Mouse (Mus musculus) Patski (cell line): ENCODE data around the gene Vegfa. TPM values are rescaled to one million over a fixed set of nuclear protein-coding genes. Genes with fewer than 3 reads are reported as not detected.
"Not testable (repeated sequence)": the region's sequence is repeated elsewhere in the genome, so short reads cannot be mapped to it uniquely, and the experiment has no call there.

Source experiments
- ATAC-seq: fragments of 100-300 bp; one replicate; pipeline ENCODE4 v1.8.0; 2021
- CTCF ChIA-PET: fragments of 350-600 bp; sonication (Branson Sonifier 250); formaldehyde crosslinking; loops from one replicate; lab custom pipeline; 2022; ENCODE audit warnings: inconsistent platforms; lab: Charles Lee
- POLR2A ChIA-PET: fragments of 350-600 bp; sonication (Branson Sonifier 250); formaldehyde crosslinking; loops from one replicate; lab custom pipeline; 2022; ENCODE audit warnings: antibody characterized with exemption, inconsistent platforms; lab: Charles Lee
- DNase-seq: peaks from one replicate; pipeline ENCODE4 v3.0.0-alpha.2; 2011; ENCODE audit warnings: low read depth, low spot score
- H3K27me3 ChIP-seq: fragments of 371-371 bp; one replicate; pipeline ENCODE4 v1.5.1; 2021
- CTCF ChIP-seq: fragments of 100-300 bp; IDR thresholded peaks from one replicate; pipeline ENCODE4 v1.5.1; 2021
- in situ Hi-C: fragments of 300-500 bp; cut with MboI; formaldehyde crosslinking; loops from 3 replicates; pipeline ENCODE4 v1.11.1; 2018; ENCODE audit warnings: low pct_unique_long_range_greater_than_20kb, mixed read lengths
- polyA plus RNA-seq: library from polyadenylated mRNA; unstranded; gene quantifications from one replicate; pipeline ENCODE4 v1.2.3, GENCODE M21; 2021

Gene Vegfa
- polyA plus RNA-seq, 1 experiment from 2014 or later = 124 TPM

DNA sequence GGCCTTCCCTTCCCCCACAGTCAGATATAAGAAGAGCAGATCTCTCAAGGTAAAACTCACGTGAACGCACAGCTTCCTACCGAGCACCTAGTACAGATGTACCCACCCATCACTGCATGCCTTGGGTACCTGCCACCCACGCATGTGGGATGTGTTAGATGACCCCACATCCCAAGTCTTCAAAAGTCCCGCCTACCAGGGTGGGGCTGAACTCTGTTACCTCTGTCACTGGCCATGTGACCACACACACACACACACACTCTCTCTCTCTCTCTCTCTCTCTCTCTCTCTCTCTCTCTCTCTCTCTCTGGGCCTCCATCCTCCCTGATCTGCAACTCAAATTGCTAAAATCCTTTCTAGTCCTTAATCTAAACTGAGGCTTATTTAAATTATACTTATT is 27.7 kb downstream of the Vegfa start:
- ATAC-seq = no peak
- POLR2A ChIA-PET = no interaction called here
- in situ Hi-C loops = no loop called here
- no peak for TF ChIP-seq CTCF
- DNase-seq = no peak
- H3K27me3 ChIP-seq = no peaks in the 10 kb centered on the region
- CTCF ChIA-PET = no interaction called here

- POLR2A ChIA-PET = no interaction called here
- H3K27me3 ChIP-seq = no peaks in the 10 kb centered on the region
- no peak for TF ChIP-seq CTCF
- no peak for DNase-seq
- no peak for ATAC-seq
- CTCF ChIA-PET = no interaction called here
- in situ Hi-C loops = no loop called here
Measured at GRCm38 (mm10) chr17:46003717-46004481, 28.3 kb downstream of the Vegfa start.

GRCm38 (mm10) chr17:45999366-45999940 is 32.7 kb downstream of the Vegfa start:
- TF ChIP-seq CTCF = no peak

GRCm38 (mm10) chr17:45998363-45998762 is 33.8 kb downstream of the Vegfa start:
- in situ Hi-C loops = no loop called here
- no peak for TF ChIP-seq CTCF
- H3K27me3 ChIP-seq = no peaks in the 10 kb centered on the region
- ChIA-PET CTCF (no interaction called here), POLR2A (no interaction called here)
- DNase-seq (no peak), ATAC-seq (no peak)

More at GRCm38 (mm10) chr17:45999366-45999940, 32.7 kb downstream of the Vegfa start:
- POLR2A ChIA-PET = no interaction called here
- DNase-seq = no peak
- in situ Hi-C loops = no loop called here
- no peak for ATAC-seq
- CTCF ChIA-PET = no interaction called here
- no peaks in the 10 kb centered on the region for H3K27me3 ChIP-seq

DNA sequence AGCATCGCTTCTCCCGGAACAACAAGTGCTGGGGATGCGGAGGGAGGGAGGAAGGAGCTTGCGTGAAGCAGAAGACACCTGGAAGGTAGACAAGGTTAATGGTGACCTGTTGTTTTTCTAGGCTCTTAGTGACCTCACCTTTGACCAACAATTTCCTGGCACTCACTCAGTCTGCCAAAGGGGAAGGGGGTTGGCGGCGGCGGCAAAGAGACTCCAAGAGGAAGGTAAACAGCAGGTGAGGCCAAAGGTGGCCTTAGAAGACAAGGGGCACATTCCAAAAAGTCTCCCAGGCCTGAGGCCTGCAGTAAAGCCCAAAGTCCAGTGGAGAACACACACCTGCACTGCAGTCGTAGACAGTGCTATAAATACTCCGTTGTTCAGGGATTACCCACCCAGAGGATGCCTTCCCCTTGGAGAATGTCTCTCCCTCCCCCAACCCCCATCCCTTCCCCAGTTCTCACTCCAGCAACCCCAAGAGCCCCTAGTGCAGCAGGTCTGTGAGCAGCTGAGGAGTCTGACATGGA is 35.2 kb downstream of the Vegfa start:
- no peak for DNase-seq
- ChIA-PET POLR2A (interaction anchor here (0.6 kb wide), 1 partner anchor 177 kb away, joined by 4 read pairs; no protein-coding TSS in a partner anchor), CTCF (no interaction called here)
- TF ChIP-seq CTCF = no peak
- no peaks in the 10 kb centered on the region for H3K27me3 ChIP-seq
- in situ Hi-C loops = no loop called here
- no peak for ATAC-seq

DNA sequence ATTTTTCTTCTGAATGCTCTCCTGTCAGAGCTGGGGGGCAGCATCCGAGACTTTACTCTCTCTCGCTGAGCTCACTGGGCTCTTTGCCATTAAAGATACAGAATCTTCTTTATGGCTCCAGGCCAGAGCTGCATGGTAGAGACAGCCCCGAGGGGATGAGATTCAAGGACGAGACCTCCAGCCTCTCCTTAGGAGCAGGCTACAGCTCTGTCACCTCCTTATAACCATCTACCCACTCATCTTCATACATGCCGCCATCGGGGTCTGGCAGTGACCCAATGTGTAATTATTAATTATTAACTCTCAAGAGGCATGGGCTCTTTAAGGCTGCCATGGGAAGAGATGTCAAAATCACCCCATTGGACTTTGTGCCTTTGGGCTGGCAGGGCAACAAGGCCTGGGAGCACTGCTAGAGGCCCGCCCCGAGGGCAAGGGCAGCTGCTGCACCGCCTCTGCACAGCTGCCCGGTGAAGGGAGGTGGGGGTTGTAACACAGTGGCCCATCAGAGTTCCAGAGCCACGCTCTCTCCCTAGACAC is 37.8 kb downstream of the Vegfa start:
- TF ChIP-seq CTCF = no peak
- ATAC-seq (no peak), DNase-seq (no peak)
- POLR2A ChIA-PET = no interaction called here
- CTCF ChIA-PET = no interaction called here
- H3K27me3 ChIP-seq = no peaks in the 10 kb centered on the region
- in situ Hi-C loops = no loop called here

DNA sequence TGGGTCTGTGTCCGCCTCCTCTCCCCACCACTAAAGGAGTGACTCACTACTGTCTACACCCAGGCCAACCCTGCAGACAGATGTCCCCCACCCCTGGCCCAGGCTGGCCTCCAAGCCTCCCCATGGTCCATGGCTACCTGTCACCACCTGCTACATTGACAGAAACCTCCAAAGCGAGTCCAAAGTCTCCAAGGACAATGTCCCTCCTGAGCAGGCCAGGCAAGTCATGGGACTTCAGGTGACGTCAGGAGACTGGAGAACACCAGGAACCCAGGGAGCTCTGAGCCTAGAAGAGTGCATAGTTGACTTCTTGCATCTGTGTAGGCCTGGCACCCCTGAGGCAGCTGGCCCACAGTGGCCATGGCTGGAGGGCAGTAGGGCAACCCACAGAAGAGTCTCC is 45.3 kb downstream of the Vegfa start:
- TF ChIP-seq CTCF = no peak
- H3K27me3 ChIP-seq = no peaks in the 10 kb centered on the region
- CTCF ChIA-PET = no interaction called here
- in situ Hi-C loops = no loop called here
- DNase-seq (no peak), ATAC-seq (no peak)
- POLR2A ChIA-PET = no interaction called here

GRCm38 (mm10) chr17:45986374-45986773 is 45.8 kb downstream of the Vegfa start:
- CTCF ChIA-PET = no interaction called here
- ATAC-seq = no peak
- no peak for DNase-seq
- no peaks in the 10 kb centered on the region for H3K27me3 ChIP-seq
- in situ Hi-C loops = no loop called here
- TF ChIP-seq CTCF = no peak
- POLR2A ChIA-PET = no interaction called here

DNA sequence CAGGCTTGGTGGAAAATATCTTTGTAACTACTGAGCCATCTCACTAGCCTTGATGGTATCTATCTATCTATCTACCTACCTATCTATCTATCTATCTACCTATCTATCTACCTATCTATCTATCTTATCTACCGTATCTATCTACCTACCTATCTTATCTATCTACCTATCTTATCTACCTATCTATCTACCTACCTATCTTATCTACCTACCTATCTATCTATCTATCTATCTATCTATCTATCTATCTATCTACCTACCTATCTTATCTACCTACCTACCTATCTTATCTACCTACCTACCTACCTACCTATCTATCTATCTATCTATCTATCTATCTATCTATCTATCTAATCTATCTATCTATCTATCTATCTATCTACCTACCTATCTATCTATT is 49.0 kb downstream of the Vegfa start:
- in situ Hi-C loops, ATAC-seq, H3K27me3 ChIP-seq, DNase-seq, CTCF ChIA-PET, POLR2A ChIA-PET: not testable (repeated sequence)

DNA sequence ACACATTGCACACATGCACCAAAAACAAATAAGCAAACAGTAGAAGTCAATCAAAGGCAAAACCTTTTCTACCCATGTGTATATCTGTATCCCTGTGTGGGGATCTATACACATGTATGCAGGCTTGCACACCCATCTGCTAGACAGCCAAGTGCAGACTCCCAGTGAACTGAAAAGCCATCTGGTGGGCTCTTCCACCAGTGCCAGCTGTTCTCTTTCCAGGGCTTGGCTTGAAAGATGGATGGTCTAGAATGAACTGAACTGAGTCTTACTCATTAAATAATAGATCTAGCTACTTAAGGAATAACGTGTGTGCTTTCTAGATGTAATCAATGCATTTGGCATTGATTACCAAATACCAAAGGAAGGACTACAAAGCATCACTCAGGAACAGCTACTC is 50.3 kb downstream of the Vegfa start:
- TF ChIP-seq CTCF = no peak
- POLR2A ChIA-PET = no interaction called here
- ATAC-seq = no peak
- no peaks in the 10 kb centered on the region for H3K27me3 ChIP-seq
- CTCF ChIA-PET = no interaction called here
- in situ Hi-C loops = no loop called here
- DNase-seq = no peak
